Mouse (Mus musculus) spleen, adult 18-20 months (tissue): ENCODE measurements around the gene Olfr506.
"Not testable (repeated sequence)": the region's sequence is repeated elsewhere in the genome, so short reads cannot be mapped to it uniquely, and the experiment has no call there.

ENCODE experiments used
- DNase-seq, 2 experiments: peaks; one replicate each; pipeline ENCODE4 v3.0.0; 2022; ENCODE audit warnings: mixed read lengths in 2 of 2

Olfr506 gene

GRCm38 (mm10) chr7:108610487-108610886, at the start of gene Olfr506:
Gene Olfr506, plus strand, starts transcription at chr7:108610787.
- DNase-seq = no peak

GRCm38 (mm10) chr7:108565693-108566092, 44.9 kb upstream of the Olfr506 start, which contains the start of gene Olfr504:
Gene Olfr504, minus strand, starts transcription at chr7:108565793.
- no peak for DNase-seq

- no peak for DNase-seq
Observed at GRCm38 (mm10) chr7:108589797-108590196, 20.8 kb upstream of the Olfr506 start.

DNA sequence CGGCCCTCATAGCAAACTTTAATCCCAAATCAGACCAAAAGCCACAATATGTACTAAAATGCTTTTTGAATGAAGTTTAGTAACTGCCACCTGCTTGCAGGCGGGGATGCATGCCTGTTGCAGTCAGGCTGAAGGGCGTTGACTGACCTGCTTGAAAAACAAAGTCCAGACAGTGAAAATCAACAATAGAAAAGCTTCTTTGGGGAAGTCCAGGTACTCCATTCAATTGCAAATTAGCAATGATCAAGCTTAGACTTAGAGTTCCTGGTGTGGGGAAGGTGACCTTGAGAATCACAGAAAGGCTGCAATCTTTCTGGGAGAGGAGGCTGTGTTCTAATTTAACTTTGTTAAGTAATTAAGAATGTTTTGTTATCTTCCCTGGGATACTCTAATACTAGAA, 8.7 kb upstream of the Olfr506 start:
- not testable (repeated sequence) for DNase-seq

DNA sequence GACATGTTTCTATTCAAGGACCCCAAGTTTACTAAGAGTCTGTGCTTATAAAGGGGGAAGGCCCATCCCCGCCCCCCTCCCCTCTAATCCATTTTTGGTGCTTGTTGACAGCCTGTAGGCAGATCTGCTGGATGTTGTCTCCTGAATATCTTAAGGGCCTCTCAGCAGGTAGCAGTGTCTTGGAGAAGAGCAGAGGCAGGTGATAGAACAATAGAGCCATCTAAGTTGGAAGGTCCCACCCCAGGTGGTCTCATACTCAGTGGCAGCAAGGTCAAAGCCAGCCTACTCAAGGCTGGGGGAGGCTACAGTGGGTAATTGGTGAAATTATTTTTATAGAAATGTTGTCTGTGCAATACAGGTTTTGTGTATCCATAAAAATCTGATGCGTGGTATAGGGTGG, 3.5 kb downstream of the Olfr506 start:
- no peak for DNase-seq

GRCm38 (mm10) chr7:108616781-108617180, 6.2 kb downstream of the Olfr506 start:
- DNase-seq = not testable (repeated sequence)

DNA sequence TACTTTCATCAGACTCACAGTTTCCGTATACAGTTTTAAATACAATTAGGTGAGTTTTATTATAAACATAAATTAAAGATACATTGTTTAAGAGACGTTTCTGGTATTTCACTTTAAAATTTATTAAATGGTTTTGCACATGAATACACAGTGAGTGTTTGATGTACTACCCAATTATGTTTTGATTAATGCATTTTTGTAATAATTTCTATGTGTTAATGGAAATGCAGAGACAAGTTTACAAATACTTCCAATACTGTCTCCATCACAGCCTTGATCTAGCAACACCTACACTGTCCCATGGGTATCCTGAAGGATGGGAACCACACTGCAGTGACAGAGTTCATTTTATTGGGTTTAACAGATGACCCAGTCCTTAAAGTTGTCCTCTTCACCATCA, 10.9 kb downstream of the Olfr506 start, which contains the start of gene Olfr507:
TSS of gene Olfr507 (plus strand) at position 301 of the 400 bp plus-strand sequence.
- no peak for DNase-seq

GRCm38 (mm10) chr7:108629694-108630093, 19.1 kb downstream of the Olfr506 start, which contains the start of gene Olfr508:
Gene Olfr508, plus strand, starts transcription at chr7:108629994.
- DNase-seq = no peak

DNA sequence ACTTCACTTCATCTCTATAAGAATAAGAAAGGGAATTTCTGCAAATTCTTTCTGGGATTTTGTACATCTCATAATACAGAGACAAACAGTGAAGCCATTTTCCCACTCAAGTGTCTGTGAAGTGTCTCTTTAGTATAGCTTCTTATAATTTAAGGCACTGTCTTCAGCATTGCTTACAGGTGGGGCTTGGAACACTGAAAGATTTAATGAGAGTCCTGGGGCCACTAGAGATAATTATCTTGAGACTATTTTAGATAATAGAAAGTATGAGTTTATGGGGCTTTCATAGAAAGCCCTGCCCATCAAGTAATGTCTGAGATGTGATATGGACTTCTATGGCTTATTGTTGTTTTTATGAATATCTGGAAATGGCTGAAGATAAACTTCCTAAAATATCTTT, 41.2 kb downstream of the Olfr506 start, which contains the start of gene Olfr509:
TSS of gene Olfr509 (minus strand) at position 101 of the 400 bp plus-strand sequence.
- DNase-seq = no peak

DNA sequence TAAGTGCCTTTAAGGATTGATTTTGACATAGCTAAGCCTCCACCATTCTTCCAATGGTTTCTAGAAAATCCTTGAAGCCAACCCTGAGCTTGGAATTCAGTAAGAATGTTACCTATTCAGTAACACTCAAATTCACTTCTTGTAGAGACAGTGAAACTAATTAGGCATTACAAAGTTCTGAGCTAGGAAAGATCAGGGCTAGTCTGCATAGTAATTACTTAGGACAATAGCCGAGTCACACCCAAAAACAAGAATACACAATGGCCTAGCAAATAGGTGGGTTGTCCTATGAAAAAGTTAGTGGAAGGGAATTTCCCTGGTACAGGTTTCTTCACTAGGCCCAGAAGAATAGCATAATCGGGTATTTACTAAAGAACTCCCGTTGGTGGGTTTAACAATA, 51.8 kb downstream of the Olfr506 start:
- no peak for DNase-seq
